Mouse (Mus musculus) heart, embryonic 10.5 days (tissue): ENCODE data around the gene Traf2. TPM values are rescaled to one million over a fixed set of nuclear protein-coding genes. Genes with fewer than 3 reads are reported as not detected.
A peak's percentile ranks its signal among the peaks of the same experiment; 100 is the strongest.

Experiments used
- DNase-seq: peaks from one replicate; pipeline ENCODE4 v3.0.0-alpha.2; 2017; ENCODE audit warnings: low spot score
- H3K27ac ChIP-seq: fragments of 300-500 bp; sonication (generic); 2 replicates; pipeline ENCODE4 v1.5.1; 2016; ENCODE audit warnings: mild to moderate bottlenecking
- H3K27me3 ChIP-seq: fragments of 300-500 bp; sonication (generic); 2 replicates; pipeline ENCODE4 v1.6.1; 2016; ENCODE audit warnings: mild to moderate bottlenecking; ENCODE audit not compliant: poor library complexity, insufficient read depth, severe bottlenecking
- H3K36me3 ChIP-seq: fragments of 300-500 bp; sonication (generic); 2 replicates; pipeline ENCODE4 v1.6.1; 2016; ENCODE audit warnings: mild to moderate bottlenecking, moderate library complexity
- H3K4me1 ChIP-seq: fragments of 300-500 bp; sonication (generic); 2 replicates; pipeline ENCODE4 v1.6.1; 2016; ENCODE audit warnings: mild to moderate bottlenecking
- H3K4me3 ChIP-seq: fragments of 300-500 bp; sonication (generic); 2 replicates; pipeline ENCODE4 v1.5.1; 2016; ENCODE audit warnings: mild to moderate bottlenecking, moderate library complexity
- H3K9me3 ChIP-seq: fragments of 300-500 bp; sonication (generic); 2 replicates; pipeline ENCODE4 v1.6.1; 2016; ENCODE audit warnings: mild to moderate bottlenecking, moderate library complexity
- WGBS: fragments of 180-500 bp; shearing (Covaris S2); methylation state at CpG from one replicate; pipeline ENCODE4 v1.1.7; 2016; 5-methylcytosine and 5-hydroxymethylcytosine counted together
- polyA plus RNA-seq: library from polyadenylated mRNA; unstranded; fragments of >200 nt; fragmentation: Nextera tagmentation; extraction: Ambion mirVana; gene quantifications from 2 replicates; pipeline ENCODE4 v1.2.1, GENCODE M21; 2016

The Traf2 gene
- 29.7 and 30.9 TPM in 2 replicates for polyA plus RNA-seq

DNA sequence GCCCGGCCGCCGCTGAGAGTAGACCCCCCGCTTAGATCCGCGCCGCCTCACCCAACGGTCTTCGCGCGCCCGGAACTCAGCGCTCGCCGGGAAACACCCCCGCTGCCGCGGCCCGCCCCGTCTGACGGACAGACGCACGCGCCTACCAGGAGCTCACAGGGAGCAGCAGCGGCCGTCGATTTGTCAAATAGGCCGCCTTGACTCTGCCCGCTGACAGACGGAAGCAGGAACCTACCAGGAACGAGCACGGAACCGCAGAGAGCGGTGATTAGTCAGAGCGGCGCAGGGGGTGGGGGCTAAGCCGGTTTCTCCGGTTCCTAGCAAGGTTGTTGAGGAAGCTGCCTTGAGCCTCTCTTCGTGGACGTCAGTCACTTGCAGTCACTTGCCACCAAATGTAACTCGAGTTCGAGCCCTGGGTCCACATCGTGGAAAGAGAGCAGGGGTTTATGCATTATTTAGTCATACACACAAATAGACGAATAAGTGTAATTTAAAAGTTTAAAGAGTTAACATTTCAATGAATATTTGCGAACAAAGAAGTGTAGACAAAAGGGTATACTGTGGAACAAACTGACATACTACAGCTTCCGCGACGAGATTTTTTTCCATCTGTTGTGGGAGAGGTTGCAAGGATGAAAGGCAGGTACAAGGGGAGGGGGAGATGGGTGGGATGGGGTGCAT, at the start of gene Traf2:
Gene Traf2, minus strand, starts transcription at position 130 of the 681 bp plus-strand sequence.
- Histone ChIP-seq H3K4me1 (peaks cover 19% of the 10 kb centered on the region), H3K36me3 (0 out of 2 replicates have a peak, but pooled peaks cover 4% of the 10 kb centered on the region), H3K4me3 (peak within 1 kb of the TSS; percentile 83), H3K9me3 (no peaks in the 10 kb centered on the region), H3K27ac (peak within 1 kb of the TSS; percentile 96), H3K27me3 (no peaks in the 10 kb centered on the region)
- 3% methylated on average over 48 of the region's 48 CpGs for WGBS
- peak; percentile 100 for DNase-seq

- H3K4me3 ChIP-seq, result no peak overlapping the region
- H3K36me3 ChIP-seq, result peaks cover 93% of the 10 kb centered on the region
- peaks cover 8% of the 10 kb centered on the region for H3K4me1 ChIP-seq
- no peaks in the 10 kb centered on the region for H3K27me3 ChIP-seq
- no peak for DNase-seq
- WGBS, result 82% methylated on average over 2 of the region's 2 CpGs
- H3K9me3 ChIP-seq, result no peaks in the 10 kb centered on the region
- H3K27ac ChIP-seq, result no peak overlapping the region
Measured at GRCm38 (mm10) chr2:25591863-25592262, 45.1 kb upstream of the Traf2 start.

- WGBS, result 86% methylated on average over 8 of the region's 8 CpGs
Measured at GRCm38 (mm10) chr2:25588227-25588907, 41.6 kb upstream of the Traf2 start.

GRCm38 (mm10) chr2:25587290-25587689, 40.5 kb upstream of the Traf2 start:
- Histone ChIP-seq H3K4me3 (no peak overlapping the region), H3K9me3 (no peaks in the 10 kb centered on the region), H3K27me3 (no peaks in the 10 kb centered on the region), H3K27ac (no peak overlapping the region), H3K36me3 (peaks cover 94% of the 10 kb centered on the region), H3K4me1 (peaks cover 21% of the 10 kb centered on the region)
- 93% methylated on average over 8 of the region's 8 CpGs for WGBS
- DNase-seq, result no peak

More at GRCm38 (mm10) chr2:25588227-25588907, 41.6 kb upstream of the Traf2 start:
- no peak for DNase-seq
- H3K9me3 ChIP-seq, result no peaks in the 10 kb centered on the region
- H3K4me1 ChIP-seq, result peaks cover 11% of the 10 kb centered on the region
- no peaks in the 10 kb centered on the region for H3K27me3 ChIP-seq
- no peak overlapping the region for H3K4me3 ChIP-seq
- H3K36me3 ChIP-seq, result peaks cover 97% of the 10 kb centered on the region
- H3K27ac ChIP-seq, result no peak overlapping the region

- peaks cover 37% of the 10 kb centered on the region for H3K4me1 ChIP-seq
- H3K4me3 ChIP-seq, result no peak overlapping the region
- DNase-seq, result no peak
- H3K9me3 ChIP-seq, result no peaks in the 10 kb centered on the region
- no peak overlapping the region for H3K27ac ChIP-seq
- H3K27me3 ChIP-seq, result peaks cover 8% of the 10 kb centered on the region
- 88% methylated on average over 3 of the region's 3 CpGs for WGBS
- H3K36me3 ChIP-seq, result peaks cover 77% of the 10 kb centered on the region
Measured at GRCm38 (mm10) chr2:25585601-25586000, 38.9 kb upstream of the Traf2 start.

GRCm38 (mm10) chr2:25584856-25585255, 38.1 kb upstream of the Traf2 start:
- 84% methylated on average over 4 of the region's 4 CpGs for WGBS
- no peak for DNase-seq
- Histone ChIP-seq H3K9me3 (no peaks in the 10 kb centered on the region), H3K36me3 (peaks cover 70% of the 10 kb centered on the region), H3K27ac (no peak overlapping the region), H3K4me3 (no peak overlapping the region), H3K4me1 (peaks cover 39% of the 10 kb centered on the region), H3K27me3 (peaks cover 16% of the 10 kb centered on the region)

DNA sequence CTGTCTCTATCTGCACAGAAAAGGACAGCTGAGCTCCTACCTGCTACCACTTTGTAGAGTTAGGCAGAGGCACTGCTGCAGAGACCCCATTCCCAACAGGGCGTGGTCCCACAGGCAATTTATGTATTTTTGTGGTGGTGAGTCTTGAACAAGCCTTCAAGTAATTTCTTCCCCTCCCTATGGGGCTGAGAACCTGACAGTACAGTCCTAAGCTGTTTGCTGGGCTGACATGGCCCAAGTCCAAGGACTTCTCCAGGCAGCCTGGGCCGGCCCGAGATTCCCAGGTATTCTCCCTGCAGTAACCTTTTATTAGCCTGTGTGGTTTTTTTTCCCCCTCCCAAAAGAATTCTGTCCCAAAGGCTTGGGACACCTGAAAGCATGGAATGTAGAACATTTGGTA, 37.4 kb upstream of the Traf2 start:
- Histone ChIP-seq H3K4me1 (peaks cover 46% of the 10 kb centered on the region), H3K9me3 (no peaks in the 10 kb centered on the region), H3K4me3 (no peak overlapping the region), H3K27me3 (peaks cover 23% of the 10 kb centered on the region), H3K36me3 (peaks cover 63% of the 10 kb centered on the region), H3K27ac (no peak overlapping the region)
- 98% methylated on average over 3 of the region's 3 CpGs for WGBS
- DNase-seq, result no peak

DNA sequence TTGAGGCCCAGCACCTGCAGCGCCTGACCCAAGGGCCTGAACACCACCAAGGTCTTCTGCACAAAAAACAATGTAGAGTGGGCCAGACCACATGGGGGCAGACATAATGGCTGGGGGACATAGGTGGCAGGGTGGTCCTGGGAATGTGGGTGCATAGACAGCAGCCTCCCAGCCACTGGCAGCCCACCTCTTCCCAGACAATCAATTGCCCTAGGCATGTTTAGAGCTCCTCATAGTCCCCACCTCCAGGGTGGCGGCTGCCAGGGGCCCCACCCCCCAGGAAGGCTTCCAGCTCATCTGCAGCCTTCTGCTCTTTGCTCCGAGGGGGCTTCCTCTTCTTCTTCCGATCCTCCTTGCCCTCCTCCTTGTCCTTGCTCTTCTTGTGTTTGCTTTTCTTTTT, 36.8 kb upstream of the Traf2 start:
- no peaks in the 10 kb centered on the region for H3K9me3 ChIP-seq
- H3K4me1 ChIP-seq, result peaks cover 51% of the 10 kb centered on the region
- peaks cover 29% of the 10 kb centered on the region for H3K27me3 ChIP-seq
- no peak overlapping the region for H3K4me3 ChIP-seq
- H3K27ac ChIP-seq, result no peak overlapping the region
- WGBS, result 68% methylated on average over 4 of the region's 4 CpGs
- peaks cover 59% of the 10 kb centered on the region for H3K36me3 ChIP-seq
- DNase-seq, result no peak

DNA sequence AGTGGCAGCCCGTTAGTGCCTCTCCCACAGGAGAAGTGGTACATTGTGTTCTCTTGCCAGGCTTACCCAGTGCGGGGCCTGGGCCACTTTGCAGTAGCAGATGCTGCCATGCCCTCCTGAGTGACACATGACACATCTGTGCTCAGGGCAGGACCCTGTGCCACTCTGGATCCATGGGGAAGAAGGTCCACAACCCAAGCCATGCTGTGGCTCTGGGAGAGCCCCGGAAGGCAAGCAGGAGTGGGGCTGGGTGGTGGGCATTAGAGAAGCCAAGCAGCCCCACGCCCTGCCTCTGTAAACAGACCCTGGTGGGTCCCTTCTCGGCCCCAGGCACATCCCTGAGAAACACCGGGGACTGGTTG, 36.4 kb upstream of the Traf2 start:
- 90% methylated on average over 6 of the region's 6 CpGs for WGBS
- peaks cover 54% of the 10 kb centered on the region for H3K4me1 ChIP-seq

DNA sequence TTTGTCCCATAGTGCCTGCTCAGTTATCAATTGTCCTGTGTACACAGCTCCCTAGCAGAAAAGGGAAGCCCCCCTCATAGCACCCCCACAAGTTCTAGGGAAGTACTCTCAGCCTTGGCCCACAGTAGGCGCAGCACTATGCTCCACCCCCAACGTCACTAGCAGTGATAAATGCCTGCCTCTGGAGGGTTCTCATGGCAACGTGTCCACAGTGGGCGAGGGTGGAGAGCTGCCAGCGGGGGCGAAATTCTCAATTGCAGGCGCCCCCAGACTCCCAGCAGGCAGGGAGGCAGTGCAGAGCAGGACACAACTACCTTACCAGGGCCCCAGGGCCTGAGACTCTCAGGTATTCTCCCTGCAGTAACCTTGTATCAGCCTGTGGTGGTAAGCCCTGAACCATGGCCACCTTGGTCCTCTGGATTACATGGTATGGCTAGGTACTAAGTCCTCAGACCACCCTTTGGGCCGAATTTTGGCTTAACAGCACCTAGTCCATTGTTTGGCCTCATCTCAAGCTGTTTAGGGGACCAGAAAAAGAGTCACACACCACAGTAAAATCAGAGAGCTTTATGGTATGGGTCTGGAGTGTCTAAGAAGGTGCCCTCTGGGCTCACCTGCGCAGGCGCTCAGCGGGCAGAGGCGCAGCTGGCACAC, 35.9 kb upstream of the Traf2 start:
- Histone ChIP-seq H3K4me3 (no peak overlapping the region), H3K36me3 (peaks cover 49% of the 10 kb centered on the region), H3K27ac (no peak overlapping the region), H3K4me1 (peaks cover 59% of the 10 kb centered on the region), H3K27me3 (peaks cover 38% of the 10 kb centered on the region), H3K9me3 (no peaks in the 10 kb centered on the region)
- whole genome bisulfite sequencing, result 56% methylated on average over 12 of the region's 12 CpGs
- no peak for DNase-seq

More for the DNA sequence above, 36.4 kb upstream of the Traf2 start:
- H3K4me3 ChIP-seq, result no peak overlapping the region
- H3K36me3 ChIP-seq, result peaks cover 54% of the 10 kb centered on the region
- H3K9me3 ChIP-seq, result no peaks in the 10 kb centered on the region
- H3K27me3 ChIP-seq, result peaks cover 33% of the 10 kb centered on the region
- no peak overlapping the region for H3K27ac ChIP-seq
- DNase-seq, result no peak

DNA sequence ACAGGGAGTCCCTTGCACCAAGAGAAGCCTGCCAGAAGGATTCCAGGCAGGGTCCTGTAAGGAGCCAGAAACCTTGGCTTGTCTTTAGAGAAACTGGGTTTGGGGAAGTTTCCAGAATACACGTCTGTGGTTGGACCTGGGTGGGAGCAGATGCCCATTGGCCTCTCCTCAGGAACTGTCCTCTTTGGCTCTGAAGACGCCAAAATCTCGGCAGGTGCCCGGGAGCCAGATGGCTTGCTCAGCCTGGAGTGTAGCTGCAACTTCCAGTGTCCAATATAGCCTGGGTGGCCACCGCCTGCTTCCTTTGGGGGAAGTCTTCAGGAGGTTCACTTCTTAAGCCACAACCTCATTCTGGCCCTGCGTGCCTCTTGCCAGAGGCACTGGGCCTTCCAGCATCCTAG, 35.2 kb upstream of the Traf2 start:
- H3K27me3 ChIP-seq, result peaks cover 45% of the 10 kb centered on the region
- WGBS, result 30% methylated on average over 6 of the region's 6 CpGs
- H3K4me1 ChIP-seq, result peaks cover 60% of the 10 kb centered on the region
- H3K9me3 ChIP-seq, result no peaks in the 10 kb centered on the region
- H3K4me3 ChIP-seq, result peak overlapping the region; percentile 52; the same call in 1 of the 2 replicates
- H3K27ac ChIP-seq, result no peak overlapping the region
- peaks cover 42% of the 10 kb centered on the region for H3K36me3 ChIP-seq
- DNase-seq, result no peak

- Histone ChIP-seq H3K4me3 (peak within 1 kb of the TSS; percentile 52), H3K27me3 (peaks cover 50% of the 10 kb centered on the region), H3K36me3 (peaks cover 37% of the 10 kb centered on the region), H3K4me1 (peaks cover 57% of the 10 kb centered on the region), H3K27ac (no peak within 1 kb of the TSS), H3K9me3 (no peaks in the 10 kb centered on the region)
- DNase-seq, result no peak
- WGBS, result 7% methylated on average over 19 of the region's 19 CpGs
Measured at GRCm38 (mm10) chr2:25581294-25581864, 34.6 kb upstream of the Traf2 start, which contains the start of gene Ajm1. TSS of gene Ajm1 (minus strand) at chr2:25581757.
